Mouse (Mus musculus) neutrophil, adult 5-6 weeks (primary cell): Measurements from ENCODE around the gene Kcnc4. TPM values are rescaled to one million over a fixed set of nuclear protein-coding genes. Genes with fewer than 3 reads are reported as not detected.

Experiments
- ATAC-seq: fragments of 151-379, 151-347 bp; 2 replicates; pipeline ENCODE4 v1.8.0; 2017; ENCODE audit warnings: mild to moderate bottlenecking, moderate TSS enrichment; ENCODE audit not compliant: insufficient number of reproducible peaks, poor library complexity, low FRiP score, severe bottlenecking; ENCODE audit errors: extremely low read depth
- total RNA-seq: library from RNA; stranded (forward); fragments of 200-1000 nt; gene quantifications from 2 replicates; pipeline ENCODE4 v1.2.3, GENCODE M21; 2017

The Kcnc4 gene
- not detected in 2 replicates for total RNA-seq

GRCm38 (mm10) chr3:107459196-107459772 lies at the start of gene Kcnc4:
TSS of gene Kcnc4 (minus strand) at chr3:107459552.
- ATAC-seq = no peak

- no peak for ATAC-seq
Observed at GRCm38 (mm10) chr3:107508696-107509095, 49.3 kb upstream of the Kcnc4 start.

GRCm38 (mm10) chr3:107507966-107508365 lies 48.6 kb upstream of the Kcnc4 start:
- ATAC-seq = no peak

- no peak for ATAC-seq
Observed at GRCm38 (mm10) chr3:107506531-107506930, 47.2 kb upstream of the Kcnc4 start.

GRCm38 (mm10) chr3:107505464-107506367 lies 46.4 kb upstream of the Kcnc4 start:
- ATAC-seq = no peak

- no peak for ATAC-seq
Observed at GRCm38 (mm10) chr3:107504542-107504941, 45.2 kb upstream of the Kcnc4 start.

GRCm38 (mm10) chr3:107503716-107504115 lies 44.4 kb upstream of the Kcnc4 start:
- ATAC-seq = no peak

GRCm38 (mm10) chr3:107501702-107502151 lies 42.4 kb upstream of the Kcnc4 start:
- no peak for ATAC-seq

GRCm38 (mm10) chr3:107500301-107500700 lies 40.9 kb upstream of the Kcnc4 start:
- ATAC-seq = no peak

GRCm38 (mm10) chr3:107496086-107496850 lies 36.9 kb upstream of the Kcnc4 start:
- ATAC-seq = no peak

- no peak for ATAC-seq
Observed at GRCm38 (mm10) chr3:107495524-107495923, 36.2 kb upstream of the Kcnc4 start.

GRCm38 (mm10) chr3:107491459-107491858 lies 32.1 kb upstream of the Kcnc4 start:
- no peak for ATAC-seq

- ATAC-seq = no peak
Observed at GRCm38 (mm10) chr3:107488637-107489036, 29.3 kb upstream of the Kcnc4 start.

- ATAC-seq = no peak
Observed at GRCm38 (mm10) chr3:107483290-107483689, 23.9 kb upstream of the Kcnc4 start.

GRCm38 (mm10) chr3:107480660-107481059 lies 21.3 kb upstream of the Kcnc4 start:
- no peak for ATAC-seq

GRCm38 (mm10) chr3:107472198-107472597 lies 12.8 kb upstream of the Kcnc4 start:
- ATAC-seq = peak; percentile 28; the same call in 1 of the 2 replicates

GRCm38 (mm10) chr3:107469059-107469458 lies 9.7 kb upstream of the Kcnc4 start:
- no peak for ATAC-seq

- no peak for ATAC-seq
Observed at GRCm38 (mm10) chr3:107468106-107468505, 8.8 kb upstream of the Kcnc4 start.

GRCm38 (mm10) chr3:107466577-107466976 lies 7.2 kb upstream of the Kcnc4 start:
- no peak for ATAC-seq
